Mouse (Mus musculus): Measurements from ENCODE around the gene Map1s. TPM values are rescaled to one million over a fixed set of nuclear protein-coding genes. Genes with fewer than 3 reads are reported as not detected.
A peak's percentile ranks its signal among the peaks of the same experiment; 100 is the strongest.

The Map1s gene
- polyA plus RNA-seq, 1 experiment from 2014 or later: 39.5 TPM

DNA sequence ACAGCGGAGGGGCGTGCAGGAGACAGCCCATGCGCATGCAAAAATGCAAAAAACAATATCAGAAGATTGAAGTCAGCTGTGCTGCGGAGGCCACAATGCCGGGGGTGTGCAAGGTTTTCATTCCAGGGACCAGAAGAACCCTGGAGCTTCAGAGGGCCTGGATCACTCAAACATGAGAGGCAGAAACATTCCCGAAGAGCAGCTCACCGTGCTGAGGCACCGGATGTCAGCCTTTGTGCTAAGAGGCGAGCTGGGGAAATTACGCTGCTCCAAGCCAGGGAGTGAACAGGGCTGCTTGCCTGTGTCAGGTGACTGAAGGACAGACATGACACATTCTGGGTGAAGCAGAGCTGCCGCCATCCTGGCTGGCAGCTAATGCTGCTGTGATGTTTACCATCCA is 25.2 kb upstream of the Map1s start:
- no peaks in the 10 kb centered on the region for H3K9me3 ChIP-seq
- no peaks in the 10 kb centered on the region for H3K27me3 ChIP-seq (replicated peaks)
- peaks cover 9% of the 10 kb centered on the region; the same call in 1 of the 2 replicates for H3K4me1 ChIP-seq
- no peaks in the 10 kb centered on the region for H3K36me3 ChIP-seq
- no peak overlapping the region for H3K9ac ChIP-seq
- no peak overlapping the region for H3K27ac ChIP-seq
- no peak overlapping the region for H3K4me2 ChIP-seq
- ATAC-seq (ENCODE audit: insufficient read depth, low FRiP score, low read depth): no peak
- 24% methylated on average over 11 of the region's 11 CpGs for WGBS
- H3K4me3 ChIP-seq (replicated peaks): no peak overlapping the region

GRCm38 (mm10) chr8:70884186-70884585 is 21.5 kb upstream of the Map1s start:
- Histone ChIP-seq H3K4me2 (no peak overlapping the region), H3K9ac (no peak overlapping the region), H3K27me3 (replicated peaks) (no peaks in the 10 kb centered on the region), H3K9me3 (no peaks in the 10 kb centered on the region), H3K4me1 (peaks cover 12% of the 10 kb centered on the region), H3K36me3 (no peaks in the 10 kb centered on the region), H3K27ac (no peak overlapping the region), H3K4me3 (replicated peaks) (no peak overlapping the region)
- 78% methylated on average over 4 of the region's 4 CpGs for WGBS
- ATAC-seq (ENCODE audit: insufficient read depth, low FRiP score, low read depth): no peak

DNA sequence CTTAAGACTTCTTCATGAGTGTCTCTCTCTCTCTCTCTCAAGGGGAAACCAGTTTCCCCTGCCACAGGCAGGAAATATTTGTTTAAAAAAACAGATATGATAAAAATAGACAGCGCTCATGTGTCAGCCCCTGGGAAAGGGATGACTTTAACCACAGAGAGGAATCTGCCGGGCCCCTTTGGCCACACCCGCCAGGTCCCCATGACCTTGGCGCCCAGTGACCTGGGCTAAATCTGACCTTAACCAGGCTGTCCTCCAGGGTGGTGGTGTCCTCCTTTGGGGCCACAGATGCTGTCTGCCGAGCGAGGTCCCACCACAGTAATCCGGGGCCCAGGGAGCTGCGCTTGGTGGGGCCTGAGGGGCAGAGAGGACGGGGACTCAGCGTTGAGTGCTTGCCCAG is 21.0 kb upstream of the Map1s start:
- no peak for ATAC-seq (ENCODE audit: insufficient read depth, low FRiP score, low read depth)
- Histone ChIP-seq H3K9me3 (no peaks in the 10 kb centered on the region), H3K27ac (no peak overlapping the region), H3K27me3 (replicated peaks) (no peaks in the 10 kb centered on the region), H3K4me2 (no peak overlapping the region), H3K4me3 (replicated peaks) (no peak overlapping the region), H3K9ac (no peak overlapping the region), H3K4me1 (peaks cover 12% of the 10 kb centered on the region), H3K36me3 (no peaks in the 10 kb centered on the region)
- 78% methylated on average over 10 of the region's 10 CpGs for WGBS

DNA sequence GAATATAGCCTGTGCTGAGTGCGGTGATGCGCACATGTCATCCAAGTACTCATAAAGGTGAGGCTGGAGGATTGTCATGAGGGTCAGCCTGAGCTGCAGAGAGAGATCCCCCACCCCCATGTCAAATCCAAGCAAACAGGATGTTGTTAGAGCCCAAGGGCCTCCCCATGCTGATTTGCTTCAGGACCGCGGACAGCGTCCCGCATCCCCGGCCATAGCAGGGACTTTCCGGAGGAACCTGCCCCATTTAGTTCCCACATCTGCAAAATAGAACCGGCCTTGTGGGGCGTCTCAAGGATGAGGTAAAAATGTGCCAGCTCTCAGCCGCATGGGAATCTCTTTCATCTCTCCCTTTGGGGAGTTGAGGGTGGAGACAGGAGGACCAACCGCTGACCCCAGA is 20.1 kb upstream of the Map1s start:
- Histone ChIP-seq H3K9me3 (no peaks in the 10 kb centered on the region), H3K4me1 (peaks cover 8% of the 10 kb centered on the region), H3K9ac (no peak overlapping the region), H3K4me2 (no peak overlapping the region), H3K4me3 (replicated peaks) (no peak overlapping the region), H3K27me3 (replicated peaks) (peaks cover 6% of the 10 kb centered on the region), H3K36me3 (no peaks in the 10 kb centered on the region), H3K27ac (no peak overlapping the region)
- WGBS: 18% methylated on average over 12 of the region's 12 CpGs
- no peak for ATAC-seq (ENCODE audit: insufficient read depth, low FRiP score, low read depth)

DNA sequence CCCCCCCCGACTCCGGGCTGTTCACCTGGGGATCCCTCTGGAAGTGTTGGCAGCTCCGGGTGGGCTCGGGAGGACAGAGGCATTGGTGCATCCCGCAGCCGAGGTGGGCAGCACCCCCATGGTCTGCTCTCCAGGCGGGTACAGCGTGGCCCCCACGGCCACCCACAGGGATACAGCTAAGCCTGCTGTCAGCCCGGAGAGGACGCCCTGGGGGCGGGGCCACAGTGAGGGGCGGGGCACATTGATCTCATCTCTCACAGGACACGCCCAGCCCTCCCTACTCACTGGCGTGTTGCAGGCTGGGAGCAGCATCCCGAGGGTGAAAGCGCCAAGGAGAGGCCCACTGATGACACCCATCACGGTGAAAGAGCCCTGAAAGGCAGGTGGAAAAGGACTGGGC is 18.1 kb upstream of the Map1s start:
- no peaks in the 10 kb centered on the region for H3K36me3 ChIP-seq
- H3K27ac ChIP-seq: no peak overlapping the region
- no peak overlapping the region for H3K4me3 ChIP-seq (replicated peaks)
- no peak overlapping the region for H3K9ac ChIP-seq
- no peak for ATAC-seq (ENCODE audit: insufficient read depth, low FRiP score, low read depth)
- peaks cover 16% of the 10 kb centered on the region for H3K4me1 ChIP-seq
- 11% methylated on average over 17 of the region's 18 CpGs for WGBS
- 0 out of 2 replicates have a peak overlapping the region, but pooled peaks have one; percentile 16 for H3K4me2 ChIP-seq
- no peaks in the 10 kb centered on the region for H3K9me3 ChIP-seq
- H3K27me3 ChIP-seq (replicated peaks): peaks cover 26% of the 10 kb centered on the region

DNA sequence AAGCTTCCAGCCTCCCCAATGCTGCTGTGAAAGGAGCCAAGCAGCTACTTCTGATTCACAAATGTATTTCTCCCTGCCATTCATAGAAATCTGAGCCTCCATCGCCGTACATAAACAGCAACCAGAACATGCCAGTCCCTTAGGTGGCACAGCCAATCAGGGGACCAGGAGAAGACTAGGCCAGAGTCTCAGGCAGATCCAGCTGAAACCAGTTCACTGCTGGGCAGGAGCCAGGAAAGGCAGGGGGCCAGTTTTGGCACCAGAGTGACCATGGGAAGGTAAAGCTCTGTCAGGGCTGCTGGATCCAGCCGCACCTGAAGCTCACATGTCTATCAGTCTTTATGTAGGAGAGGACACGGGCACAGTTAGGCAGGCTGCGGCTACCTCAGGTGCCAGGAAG is 15.1 kb upstream of the Map1s start:
- Histone ChIP-seq H3K4me3 (replicated peaks) (no peak overlapping the region), H3K4me1 (peaks cover 26% of the 10 kb centered on the region), H3K36me3 (peaks cover 16% of the 10 kb centered on the region), H3K4me2 (no peak overlapping the region), H3K9ac (no peak overlapping the region), H3K27me3 (replicated peaks) (peaks cover 38% of the 10 kb centered on the region), H3K27ac (no peak overlapping the region), H3K9me3 (no peaks in the 10 kb centered on the region)
- no peak for ATAC-seq (ENCODE audit: insufficient read depth, low FRiP score, low read depth)
- WGBS: 91% methylated on average over 5 of the region's 5 CpGs

DNA sequence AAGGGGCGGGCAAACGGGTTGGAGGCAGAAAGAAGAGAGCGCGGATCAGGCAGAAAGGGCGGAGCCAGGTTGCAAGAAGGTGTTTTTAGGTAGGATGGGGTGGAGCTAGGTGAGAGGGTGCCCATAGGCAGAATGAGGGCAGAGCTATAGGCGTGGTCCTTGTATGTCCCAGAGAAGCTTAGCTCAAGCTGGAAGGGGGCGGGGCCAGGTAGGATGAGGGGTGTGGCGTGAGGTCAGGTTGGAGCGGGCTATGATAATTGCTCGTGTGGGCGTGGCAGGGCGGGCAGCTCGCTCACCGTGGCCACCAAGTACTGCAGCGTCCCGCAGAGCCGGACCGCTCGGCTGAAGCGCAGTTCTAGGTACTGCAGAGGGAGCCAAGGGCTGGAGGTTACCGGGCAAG is 14.4 kb upstream of the Map1s start:
- Histone ChIP-seq H3K4me2 (peak overlapping the region; percentile 54), H3K27me3 (replicated peaks) (peaks cover 38% of the 10 kb centered on the region), H3K9ac (no peak overlapping the region), H3K27ac (no peak overlapping the region), H3K4me3 (replicated peaks) (peak overlapping the region; percentile 32), H3K36me3 (peaks cover 17% of the 10 kb centered on the region), H3K4me1 (peaks cover 31% of the 10 kb centered on the region), H3K9me3 (no peaks in the 10 kb centered on the region)
- ATAC-seq (ENCODE audit: insufficient read depth, low FRiP score, low read depth): peak; percentile 72
- 5% methylated on average over 21 of the region's 21 CpGs for WGBS

DNA sequence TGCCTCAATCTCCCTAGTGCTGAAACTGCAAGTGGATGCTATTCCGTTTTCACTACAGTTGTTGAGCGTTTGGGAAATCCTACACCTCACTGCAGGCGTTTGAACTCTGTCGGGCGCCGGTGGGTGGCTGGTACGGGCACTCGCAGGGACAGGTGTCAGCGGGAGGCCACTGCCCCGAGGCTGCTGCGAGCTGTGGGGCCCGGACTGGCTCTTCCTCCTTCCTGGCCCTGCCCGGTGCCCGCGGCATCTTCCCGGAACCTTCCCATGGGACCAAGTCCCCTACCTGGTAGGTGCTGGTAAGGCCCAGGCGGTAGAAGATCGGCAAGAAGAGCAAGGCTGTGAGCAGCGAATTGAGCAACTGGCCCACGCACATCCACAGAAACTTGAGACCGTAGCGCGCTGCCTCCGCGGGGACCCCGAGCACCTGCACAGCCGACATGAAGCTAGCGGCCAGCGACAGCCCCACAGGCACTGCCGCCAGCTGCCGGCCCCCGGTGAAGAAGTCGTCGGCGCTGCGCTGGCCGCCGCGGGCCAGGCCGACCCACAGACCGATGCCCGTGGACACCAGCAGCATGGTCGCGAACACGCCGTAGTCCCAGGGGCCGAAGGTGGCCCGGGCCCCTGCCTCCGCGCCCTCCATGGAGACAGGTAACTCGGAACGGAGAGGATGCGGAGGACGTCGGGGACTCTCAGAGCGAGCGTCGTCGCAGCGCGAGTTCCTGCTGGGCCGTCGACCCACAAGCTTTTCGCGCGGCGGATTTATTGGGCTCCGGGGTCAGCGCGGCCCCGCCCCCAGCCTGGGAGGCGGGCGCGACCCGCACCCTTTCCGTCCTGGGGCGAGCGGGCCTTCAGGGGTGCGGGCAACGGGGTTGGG is 13.5 kb upstream of the Map1s start, which contains the start of gene Slc5a5:
Gene Slc5a5 (minus strand): TSS at position 736 of the 874 bp plus-strand sequence.
- WGBS: 4% methylated on average over 80 of the region's 80 CpGs

DNA sequence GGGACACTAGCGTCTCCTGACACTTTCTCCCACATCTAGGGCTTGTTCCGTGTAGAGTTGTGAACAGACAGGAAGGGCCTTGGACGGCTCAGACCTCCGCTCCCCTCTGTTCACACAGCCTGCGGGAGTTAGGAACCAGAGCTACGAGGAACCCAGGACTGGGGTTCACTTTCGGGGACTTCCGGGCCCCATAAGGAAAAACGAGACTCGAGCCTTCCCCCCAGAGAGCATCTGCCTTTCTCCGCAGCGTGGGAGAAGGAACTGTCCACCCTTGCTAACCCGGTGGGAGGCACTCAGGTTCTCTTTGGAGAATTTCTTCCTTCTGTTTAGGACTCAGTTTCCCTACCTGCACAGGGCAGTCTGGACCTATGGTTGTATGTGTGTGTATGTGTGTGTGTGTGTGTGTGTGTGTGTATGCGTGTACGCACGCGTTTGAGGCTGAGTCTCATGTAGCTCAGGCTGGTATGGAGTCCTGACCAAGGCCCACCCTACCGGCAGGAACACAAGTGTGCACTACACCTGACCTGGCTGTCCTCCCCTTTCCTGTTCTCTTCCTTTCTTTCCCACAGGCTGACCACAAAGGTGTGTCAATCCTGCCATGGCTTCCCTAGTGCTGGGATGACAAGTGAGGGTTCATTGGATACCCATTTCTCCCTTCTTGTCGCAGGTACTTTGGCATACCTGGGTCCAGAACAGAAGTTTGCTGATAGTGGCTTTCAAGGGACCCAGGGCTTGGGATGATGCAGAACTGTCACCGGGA is 12.7 kb upstream of the Map1s start:
- Histone ChIP-seq H3K4me1 (peaks cover 29% of the 10 kb centered on the region), H3K4me2 (peak overlapping the region; percentile 54), H3K9ac (no peak overlapping the region), H3K4me3 (replicated peaks) (peak overlapping the region; percentile 32), H3K27ac (no peak overlapping the region), H3K9me3 (no peaks in the 10 kb centered on the region), H3K27me3 (replicated peaks) (peaks cover 38% of the 10 kb centered on the region), H3K36me3 (peaks cover 17% of the 10 kb centered on the region)
- WGBS: 29% methylated on average over 20 of the region's 20 CpGs
- no peak for ATAC-seq (ENCODE audit: insufficient read depth, low FRiP score, low read depth)

More for the DNA sequence above, 13.5 kb upstream of the Map1s start, which contains the start of gene Slc5a5:
- Histone ChIP-seq H3K4me2 (peak within 1 kb of the TSS; percentile 54), H3K4me3 (replicated peaks) (peak within 1 kb of the TSS; percentile 32), H3K9me3 (no peaks in the 10 kb centered on the region), H3K36me3 (peaks cover 17% of the 10 kb centered on the region), H3K4me1 (peaks cover 32% of the 10 kb centered on the region), H3K9ac (no peak within 1 kb of the TSS), H3K27ac (no peak within 1 kb of the TSS), H3K27me3 (replicated peaks) (peaks cover 38% of the 10 kb centered on the region)
- no peak for ATAC-seq (ENCODE audit: insufficient read depth, low FRiP score, low read depth)

GRCm38 (mm10) chr8:70893656-70894384 is 11.9 kb upstream of the Map1s start:
- Histone ChIP-seq H3K4me1 (peaks cover 29% of the 10 kb centered on the region), H3K4me3 (replicated peaks) (no peak overlapping the region), H3K27me3 (replicated peaks) (peaks cover 38% of the 10 kb centered on the region), H3K9ac (no peak overlapping the region), H3K36me3 (peaks cover 17% of the 10 kb centered on the region), H3K4me2 (no peak overlapping the region), H3K9me3 (no peaks in the 10 kb centered on the region), H3K27ac (no peak overlapping the region)
- WGBS: 30% methylated on average over 12 of the region's 12 CpGs
- no peak for ATAC-seq (ENCODE audit: insufficient read depth, low FRiP score, low read depth)

DNA sequence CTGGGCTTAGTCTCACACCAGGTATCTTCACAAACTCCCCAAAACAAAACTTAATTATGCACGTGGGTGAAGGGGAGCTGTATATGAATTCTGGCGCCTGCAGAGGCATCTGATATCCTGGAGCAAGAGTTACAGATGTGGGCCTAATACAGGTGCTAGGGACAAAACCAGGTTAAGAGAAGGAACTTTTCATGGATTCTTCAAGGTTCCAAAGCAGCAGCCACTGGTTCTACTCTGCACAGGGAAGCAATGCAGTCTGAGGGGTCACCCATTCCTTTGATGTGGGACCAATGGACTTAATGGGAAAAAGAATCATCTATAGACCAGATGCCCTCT is 11.4 kb upstream of the Map1s start:
- Histone ChIP-seq H3K9ac (no peak overlapping the region), H3K4me2 (no peak overlapping the region), H3K4me3 (replicated peaks) (no peak overlapping the region), H3K4me1 (peaks cover 29% of the 10 kb centered on the region), H3K36me3 (peaks cover 17% of the 10 kb centered on the region), H3K9me3 (no peaks in the 10 kb centered on the region), H3K27me3 (replicated peaks) (peaks cover 38% of the 10 kb centered on the region), H3K27ac (no peak overlapping the region)
- WGBS: 57% methylated on average over 2 of the region's 2 CpGs
- ATAC-seq (ENCODE audit: insufficient read depth, low FRiP score, low read depth): no peak
